Mouse (Mus musculus) olfactory bulb, adult 2 months (tissue): ENCODE results near the gene P3h2.

Experiments used
- CTCF ChIP-seq: fragments of 200-500 bp; IDR thresholded peaks from 2 replicates; pipeline ENCODE4 v1.5.1; 2012; ENCODE audit warnings: low read depth, mild to moderate bottlenecking, low read length, moderate library complexity; ENCODE audit not compliant: insufficient read depth
- POLR2A ChIP-seq: fragments of 200-500 bp; IDR thresholded peaks from 2 replicates; pipeline ENCODE4 v1.6.1; 2012; ENCODE audit warnings: mild to moderate bottlenecking, low read depth, low read length, moderate library complexity; ENCODE audit not compliant: insufficient read depth

DNA sequence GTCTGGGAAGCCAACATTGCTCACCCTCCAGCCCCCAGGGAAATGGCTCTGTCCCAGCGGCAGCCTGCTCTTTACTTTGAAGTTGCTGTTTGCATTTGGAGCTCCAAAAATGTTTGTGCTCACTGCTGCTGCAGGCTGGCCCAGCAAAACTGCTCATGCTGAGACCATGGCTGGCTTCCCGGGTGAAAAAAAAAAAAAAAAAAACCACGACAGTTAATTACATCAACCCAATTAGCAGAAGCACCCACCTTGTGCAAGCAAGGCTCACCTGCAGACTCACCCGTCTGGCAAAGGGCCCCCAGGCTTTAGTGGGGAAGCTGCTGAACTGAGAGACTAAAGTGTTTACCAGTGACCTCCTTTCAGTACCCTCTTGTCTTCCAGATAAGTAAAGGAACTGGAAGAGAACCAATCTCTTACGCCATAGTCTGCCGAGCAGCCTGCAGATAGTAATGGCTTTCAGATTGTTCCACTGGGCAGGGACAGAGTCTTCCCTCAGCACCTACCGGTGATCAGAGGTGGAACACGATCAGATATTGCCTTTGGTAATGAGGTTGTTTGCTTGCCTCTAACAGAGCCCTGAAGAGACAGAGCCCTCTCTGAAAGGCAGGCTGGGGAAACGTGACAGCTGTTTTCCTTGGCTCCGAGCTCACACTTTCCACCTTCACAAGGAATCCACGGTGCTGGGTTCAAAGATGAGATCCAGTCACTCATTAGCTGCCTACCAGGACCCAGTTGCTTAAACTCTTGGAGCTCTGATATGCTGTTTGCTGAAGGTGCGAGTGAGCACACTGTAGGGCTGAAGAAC lies 160.2 kb downstream of the P3h2 start:
- TF ChIP-seq CTCF (no peak), POLR2A (no peak)
